Mouse (Mus musculus) R1 (cell line): ENCODE results near the gene Cradd.

ENCODE experiments used
- DNase-seq: peaks from one replicate; pipeline ENCODE4 v3.0.0-alpha.2; 2018; ENCODE audit warnings: low read depth, low spot score

Gene Cradd

DNA sequence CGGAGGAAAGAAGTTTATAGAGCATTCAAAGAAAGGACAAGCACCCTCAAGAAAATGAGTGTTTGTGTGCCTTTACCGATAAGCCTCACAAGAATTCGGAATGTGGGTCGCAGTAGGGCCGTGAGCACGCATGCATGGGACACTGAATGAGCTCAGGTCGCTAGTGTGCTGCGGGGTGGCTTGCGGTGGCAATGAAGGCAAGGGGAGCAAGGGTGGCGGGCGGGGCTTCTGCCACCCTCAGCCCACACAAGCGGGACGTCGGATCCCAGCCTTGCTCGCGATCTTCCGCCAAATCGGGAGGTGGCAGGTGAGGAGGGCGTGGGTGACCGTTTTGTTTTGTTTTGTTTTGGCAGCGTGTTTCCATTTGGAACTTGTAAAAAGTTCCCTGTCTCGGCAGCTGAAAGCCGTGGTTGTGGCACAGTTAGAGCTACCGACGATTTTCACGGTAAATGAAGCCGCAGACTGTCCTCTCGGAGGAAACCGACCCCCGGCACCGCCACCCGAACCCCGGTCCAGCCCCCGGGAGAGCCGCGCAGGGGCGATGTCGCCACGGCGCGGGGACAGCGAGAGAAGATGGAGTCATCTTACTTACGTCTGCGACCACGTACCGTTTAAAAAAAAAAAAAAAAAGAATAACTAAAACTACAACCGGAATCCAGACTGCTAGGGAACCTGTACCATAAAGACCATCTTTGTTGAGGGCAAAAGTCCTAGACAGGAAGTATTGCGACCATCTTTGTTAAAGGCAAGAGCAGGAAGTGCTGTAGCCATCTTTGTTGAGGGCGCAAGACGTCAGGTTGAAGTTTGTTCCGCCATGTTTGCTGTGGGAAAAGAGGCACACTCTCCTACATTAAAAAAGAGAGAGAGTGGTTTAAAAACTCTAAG lies at the start of gene Cradd:
Gene Cradd, minus strand, starts transcription at position 741 of the 885 bp plus-strand sequence.
- peak; percentile 96 for DNase-seq

DNA sequence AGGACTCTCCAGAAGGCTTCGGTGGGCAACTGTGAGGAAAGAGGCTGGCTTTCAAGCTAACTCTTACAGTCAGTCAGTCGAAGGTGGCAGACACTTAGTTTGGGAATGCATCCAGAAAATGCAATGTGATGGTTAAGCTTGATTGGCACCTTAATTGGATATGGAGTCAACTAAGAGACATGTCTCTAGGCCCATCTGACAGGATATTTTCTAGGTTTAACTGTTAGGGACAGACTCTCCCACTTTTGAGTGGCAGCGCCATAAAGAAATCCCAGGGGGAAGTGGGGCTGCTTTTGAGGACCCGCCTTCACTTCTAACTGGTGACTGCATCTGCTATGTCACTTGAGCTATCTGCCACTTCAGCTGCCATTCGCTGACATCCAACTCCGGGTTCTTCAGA lies 49.4 kb upstream of the Cradd start:
- no peak for DNase-seq

DNA sequence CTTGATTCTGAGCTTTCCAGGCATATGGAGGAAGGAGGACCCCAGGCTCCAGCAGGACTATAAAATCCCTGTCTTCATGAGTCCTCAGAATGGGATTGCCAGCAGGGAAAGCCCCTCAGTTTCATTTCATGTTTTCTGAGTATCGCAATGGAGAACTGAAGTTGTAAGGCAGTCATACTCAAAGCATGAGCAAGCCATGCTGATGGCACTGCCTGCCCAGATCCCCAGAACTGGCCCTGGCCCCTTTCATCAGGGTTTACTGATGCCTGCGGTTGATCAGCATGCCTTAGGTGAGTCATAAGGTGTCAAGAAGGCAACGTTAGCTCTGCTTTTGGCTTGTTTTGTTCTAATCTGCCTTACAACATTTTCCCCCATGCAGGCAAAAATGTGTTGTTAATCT lies 48.0 kb upstream of the Cradd start:
- no peak for DNase-seq

DNA sequence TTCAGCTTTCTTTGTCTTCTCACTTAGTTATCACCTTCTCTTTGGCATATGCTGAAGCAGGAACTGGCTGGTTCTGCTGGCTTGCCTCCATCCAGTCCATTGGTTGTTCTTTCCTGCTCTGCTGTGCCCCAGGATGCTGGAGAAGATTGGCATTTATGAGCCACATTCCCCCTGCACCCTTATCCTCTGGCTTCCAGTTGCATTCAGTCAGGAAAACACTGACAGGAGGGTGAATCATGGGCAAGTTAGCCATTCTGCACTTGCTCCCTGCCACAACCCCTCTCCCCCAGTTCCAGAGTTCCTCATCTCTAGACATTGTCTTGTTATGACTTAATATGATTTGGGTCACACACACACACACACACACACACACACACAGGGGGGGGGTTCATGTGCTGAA lies 45.3 kb upstream of the Cradd start:
- DNase-seq: no peak

DNA sequence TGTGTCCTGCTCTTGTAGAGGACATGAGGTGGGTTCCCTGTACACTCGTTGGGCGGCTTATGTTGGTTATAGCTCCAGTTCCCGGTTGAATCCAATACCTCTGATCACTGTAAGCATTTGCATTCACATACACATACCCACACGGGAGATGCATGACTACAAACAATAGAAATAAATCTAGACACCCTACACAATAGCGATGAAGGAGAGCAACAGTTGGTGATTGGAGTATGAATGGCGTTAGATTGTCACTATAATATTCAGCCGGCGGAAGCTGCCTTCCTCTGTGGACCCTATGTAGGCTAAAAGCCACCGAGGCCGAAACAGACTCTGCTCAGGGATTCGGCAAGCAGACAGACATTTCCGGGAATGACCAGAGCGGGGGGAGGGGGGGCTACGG lies 44.2 kb upstream of the Cradd start:
- DNase-seq: no peak

DNA sequence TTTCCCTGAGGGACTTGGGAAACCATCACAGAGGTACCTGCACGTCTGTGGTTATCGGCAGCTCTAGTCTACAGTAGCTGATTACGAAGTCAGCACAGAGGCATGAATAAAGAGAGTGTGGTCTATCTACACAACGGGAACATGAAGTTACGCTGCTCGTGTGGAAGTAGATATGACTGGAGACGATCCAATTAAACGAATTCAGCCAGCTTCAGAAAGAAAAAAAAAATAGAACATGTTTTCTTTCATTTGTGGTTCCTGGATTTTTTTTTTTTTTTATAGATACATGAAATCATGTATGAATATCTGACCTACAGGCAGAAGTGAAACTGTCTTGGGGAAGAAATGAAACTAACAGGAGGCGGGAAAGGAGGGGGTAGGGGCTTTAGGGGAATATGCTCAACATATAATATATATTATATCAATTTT lies 43.7 kb upstream of the Cradd start:
- DNase-seq: no peak

DNA sequence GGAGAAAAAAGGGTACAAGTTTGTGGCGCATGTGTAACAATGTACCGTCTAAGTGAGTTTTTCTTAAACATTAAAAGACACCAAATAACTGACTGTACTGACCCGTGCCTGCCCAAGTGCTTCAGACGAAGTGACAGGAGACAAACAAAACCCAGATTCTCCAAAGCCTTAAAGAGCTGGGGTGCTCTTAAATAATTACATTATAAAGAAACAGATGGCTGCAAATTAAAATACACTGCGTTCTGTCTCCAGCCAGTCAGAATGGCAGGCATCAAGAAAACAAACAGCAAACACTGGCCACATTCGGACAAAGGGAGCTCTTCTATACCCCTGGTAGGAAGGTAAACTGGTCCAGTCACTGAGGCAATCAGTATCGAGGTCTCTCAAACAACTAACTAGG lies 43.3 kb upstream of the Cradd start:
- no peak for DNase-seq

DNA sequence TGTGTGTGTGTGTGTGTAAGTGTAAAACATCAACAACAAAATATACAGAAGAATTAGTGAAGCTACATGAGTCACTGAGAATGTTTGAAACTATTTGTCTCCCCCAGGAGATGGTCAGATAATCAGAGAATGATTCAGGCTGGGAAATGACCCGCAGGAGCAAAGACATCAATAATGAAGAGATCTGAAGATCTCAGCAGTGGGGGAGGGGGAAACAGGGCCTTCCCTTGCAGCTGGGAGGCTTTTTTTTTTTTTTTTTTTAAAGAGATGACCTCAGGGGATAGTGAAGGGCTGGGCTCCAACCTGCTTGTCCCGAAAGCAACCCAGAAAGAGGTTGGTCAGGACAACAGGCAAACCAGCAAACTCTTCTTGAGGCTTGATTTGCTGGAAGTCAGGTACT lies 38.4 kb upstream of the Cradd start:
- DNase-seq: no peak

DNA sequence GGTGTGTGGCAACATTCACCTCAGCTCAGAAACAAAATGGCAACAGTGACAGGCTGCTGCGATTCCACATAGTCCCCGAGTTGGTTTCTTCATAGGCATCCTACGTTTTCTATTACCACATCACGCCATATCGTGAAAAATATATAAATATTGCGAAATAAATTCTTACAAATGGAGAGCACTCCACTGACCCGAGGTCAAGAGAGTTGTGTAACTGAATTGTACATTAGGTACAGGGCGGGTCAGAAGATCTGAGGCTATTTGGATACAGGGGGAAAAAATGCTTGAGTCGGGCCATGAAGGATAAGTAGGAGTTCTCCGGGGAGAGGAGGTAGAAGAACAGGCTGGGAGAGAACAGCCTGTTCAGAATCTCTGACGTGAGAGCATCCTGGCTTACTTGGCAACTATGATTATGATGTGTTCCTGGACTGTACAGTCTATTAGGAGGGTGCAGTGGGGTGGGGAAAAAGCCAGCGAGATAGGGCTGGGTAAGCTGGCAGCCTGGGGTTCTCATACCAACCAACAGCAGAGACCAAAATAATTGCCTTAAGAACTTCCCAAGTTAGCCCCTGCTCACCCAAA lies 37.4 kb upstream of the Cradd start:
- no peak for DNase-seq

DNA sequence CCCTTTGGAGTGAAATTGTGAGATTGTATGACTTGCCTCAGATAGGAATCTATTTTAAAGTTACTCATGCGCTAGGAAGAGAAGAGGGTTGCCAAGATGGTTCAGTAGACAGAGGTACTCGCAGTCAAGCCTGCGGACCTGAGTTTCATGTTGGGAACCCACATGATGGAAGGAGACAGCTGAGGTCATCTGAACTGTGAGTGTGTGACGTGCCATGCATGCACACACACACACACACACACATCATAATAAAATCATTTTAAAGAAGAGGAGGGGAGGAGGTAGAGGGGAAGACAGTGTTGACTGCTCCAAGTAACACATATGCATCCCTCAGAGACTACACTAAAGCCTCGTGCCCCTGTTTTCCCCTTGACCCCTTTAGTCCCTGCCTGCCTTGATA lies 36.1 kb upstream of the Cradd start:
- DNase-seq: no peak

DNA sequence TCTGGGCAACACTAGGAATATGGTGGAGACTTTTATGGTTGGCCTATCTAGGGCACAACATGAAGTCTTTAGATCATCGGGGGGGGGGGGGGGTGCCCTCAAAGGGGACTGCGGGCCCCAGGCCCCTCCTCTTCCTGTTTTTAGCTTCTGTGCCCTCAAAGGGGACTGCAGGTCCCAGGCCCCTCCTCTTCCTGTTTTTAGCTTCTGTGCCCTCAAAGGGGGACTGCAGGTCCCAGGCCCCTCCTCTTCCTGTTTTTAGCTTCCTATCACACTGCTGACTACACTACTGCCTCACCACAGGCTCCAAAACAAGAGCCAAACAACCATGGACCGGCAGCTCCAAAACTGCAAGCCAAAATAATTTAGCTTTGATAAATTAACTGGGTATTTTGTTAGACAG lies 33.8 kb upstream of the Cradd start:
- DNase-seq: peak; percentile 90

DNA sequence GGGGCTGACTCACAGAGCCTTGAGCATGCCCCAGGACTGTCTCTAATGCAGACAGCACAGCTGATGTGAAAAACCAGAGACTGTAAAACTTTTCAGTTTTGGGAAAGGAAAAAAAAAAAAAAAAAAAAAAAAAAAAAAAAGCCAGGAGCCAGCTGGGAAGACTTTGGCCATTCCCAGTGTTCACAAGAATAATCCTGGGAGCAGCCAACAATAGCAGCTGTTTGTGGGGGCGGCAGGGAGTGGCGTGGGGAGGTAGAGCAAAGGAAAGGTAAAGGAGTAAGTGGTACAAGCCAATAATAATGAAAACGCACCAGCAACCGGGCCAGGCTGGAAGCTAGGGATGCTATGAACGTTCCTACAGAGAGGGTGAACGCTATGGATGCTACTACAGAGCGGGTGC lies 32.8 kb upstream of the Cradd start:
- DNase-seq: no peak

DNA sequence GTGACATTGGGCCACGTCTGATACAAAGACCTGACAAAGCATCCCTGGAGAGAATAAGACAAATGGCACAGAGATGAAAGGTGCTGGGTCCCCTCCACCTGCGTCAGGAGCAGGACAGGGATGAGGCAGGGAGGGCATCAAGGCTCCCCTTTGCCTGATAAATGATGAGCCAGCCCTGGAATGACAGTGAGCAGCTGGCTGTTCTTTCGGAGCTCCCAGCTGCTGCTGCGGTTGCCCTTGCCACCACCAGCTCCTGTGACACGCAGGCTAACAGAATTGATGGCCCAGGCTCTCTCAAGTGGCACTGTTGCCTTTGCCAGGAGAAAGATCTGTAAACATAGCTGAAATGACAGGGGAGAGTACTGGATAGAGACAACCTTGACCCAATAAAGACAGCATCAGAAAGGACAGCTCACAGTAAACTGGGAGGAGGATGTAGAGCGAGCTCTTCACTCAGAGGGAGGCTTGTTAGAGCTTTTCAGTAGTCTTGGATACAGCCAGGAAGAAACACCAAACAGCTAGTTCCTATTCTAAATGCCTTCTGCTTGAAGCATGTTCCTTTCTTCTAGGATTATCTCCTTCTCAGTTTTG lies 31.8 kb upstream of the Cradd start:
- no peak for DNase-seq

DNA sequence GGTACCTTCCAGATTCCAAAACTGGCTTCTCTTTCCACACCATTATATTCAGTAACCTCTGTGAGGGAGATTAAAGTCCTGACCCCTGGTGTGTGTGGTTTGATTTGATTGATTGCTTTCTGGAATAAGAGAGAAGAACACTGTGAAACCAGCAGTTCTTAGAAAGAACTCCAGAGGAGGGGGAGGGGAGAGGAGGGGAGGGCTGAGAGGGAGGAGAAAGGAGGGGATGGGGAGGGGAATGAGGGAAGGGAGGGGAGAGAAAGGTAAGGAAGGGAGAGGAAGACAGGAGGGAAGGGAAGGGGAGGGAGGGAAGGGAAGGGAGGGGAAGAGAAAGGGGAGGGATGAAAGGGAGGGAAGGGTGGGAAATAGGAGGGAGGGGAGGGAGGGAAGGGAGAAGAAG lies 30.7 kb upstream of the Cradd start:
- DNase-seq: peak; percentile 91

DNA sequence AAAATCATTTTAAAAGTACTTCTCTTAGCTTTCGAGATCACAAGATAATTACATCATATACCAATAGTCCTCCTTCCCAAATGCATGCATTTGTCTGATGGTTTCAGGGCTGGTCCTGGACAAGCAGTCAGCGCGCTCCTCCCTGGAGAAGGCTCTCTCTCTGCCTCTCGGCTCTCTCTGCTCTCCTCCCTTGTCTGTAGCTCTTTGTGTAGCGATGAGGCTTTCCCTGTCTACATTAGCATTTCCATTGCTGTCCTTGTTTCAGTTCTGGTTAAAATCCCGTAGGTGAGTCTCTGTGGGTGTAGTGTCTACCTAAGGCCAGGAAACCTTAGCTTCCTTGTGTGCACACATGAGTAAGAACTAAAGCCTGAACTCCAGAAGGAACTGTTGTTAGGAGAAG lies 30.1 kb upstream of the Cradd start:
- DNase-seq: peak; percentile 92

DNA sequence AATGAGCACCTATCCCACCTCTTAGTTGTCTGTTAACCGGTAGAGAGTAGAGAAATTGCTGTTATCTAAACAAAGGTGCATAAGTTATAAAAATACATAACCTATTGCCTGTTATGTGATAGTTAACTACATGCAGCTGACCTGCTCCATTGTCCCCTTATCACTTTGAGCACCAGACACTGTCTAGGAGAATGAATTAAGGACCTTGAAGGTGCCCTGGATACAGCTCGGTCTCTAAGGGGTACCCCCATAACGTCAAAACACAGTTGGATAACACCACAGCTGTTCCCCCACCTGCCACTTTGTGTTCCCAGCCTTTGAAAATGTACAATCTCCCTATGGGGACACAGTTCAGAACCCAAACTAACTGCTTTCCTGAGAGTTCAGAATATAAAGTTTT lies 24.5 kb upstream of the Cradd start:
- no peak for DNase-seq

DNA sequence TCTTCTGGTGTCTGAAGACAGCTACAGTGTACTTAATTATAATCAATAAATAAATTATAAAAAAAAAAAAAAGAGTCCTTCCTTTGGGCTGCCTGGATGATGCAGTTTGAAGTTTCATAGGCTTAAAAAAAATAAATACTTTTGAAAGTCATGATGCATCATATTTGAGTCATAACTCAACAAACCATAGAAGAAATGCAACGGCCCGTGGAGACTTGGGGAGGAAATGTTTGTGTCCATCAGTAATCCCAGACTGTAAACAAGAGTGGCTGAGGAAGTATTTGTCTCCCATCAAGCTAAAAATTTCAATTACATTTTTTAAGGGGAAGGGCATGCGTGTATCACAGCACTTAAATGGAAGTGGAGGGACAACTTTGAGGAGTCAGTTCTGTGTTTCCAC lies 23.8 kb upstream of the Cradd start:
- DNase-seq: no peak

DNA sequence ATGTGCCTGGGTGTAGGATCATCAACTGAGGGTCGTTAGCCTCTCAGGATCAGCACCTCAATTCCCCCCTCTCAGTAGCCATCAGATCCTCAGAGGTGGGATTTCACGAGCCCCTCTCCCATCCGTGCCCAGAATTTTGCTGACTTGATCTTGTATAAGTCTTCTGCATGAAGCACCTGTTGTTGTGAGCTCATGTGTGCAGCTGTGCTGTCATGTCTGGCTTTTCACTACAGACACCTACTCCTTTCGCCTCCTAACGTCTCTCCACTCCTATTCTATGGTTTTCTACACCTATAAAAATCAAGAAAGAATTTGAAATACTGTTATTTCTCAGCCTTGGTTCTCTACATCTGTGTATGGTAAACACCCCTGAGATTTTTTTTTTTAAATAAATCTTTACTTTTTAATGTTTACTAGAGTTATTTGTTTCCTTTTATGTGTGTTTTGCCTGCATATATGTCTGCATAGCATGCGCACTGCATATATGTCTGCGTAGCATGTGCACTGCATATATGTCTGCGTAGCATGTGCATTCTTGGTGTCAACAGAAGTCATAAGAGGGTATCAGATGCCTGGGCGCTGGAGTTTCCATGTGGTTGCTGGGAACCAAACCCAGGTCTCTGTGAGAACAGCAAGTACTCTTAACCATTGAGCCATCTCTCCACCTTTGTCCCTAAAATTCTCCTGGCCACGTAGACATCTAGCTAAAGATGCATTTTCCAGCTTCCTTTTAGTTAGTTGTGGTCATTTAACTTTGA lies 19.1 kb upstream of the Cradd start:
- no peak for DNase-seq

DNA sequence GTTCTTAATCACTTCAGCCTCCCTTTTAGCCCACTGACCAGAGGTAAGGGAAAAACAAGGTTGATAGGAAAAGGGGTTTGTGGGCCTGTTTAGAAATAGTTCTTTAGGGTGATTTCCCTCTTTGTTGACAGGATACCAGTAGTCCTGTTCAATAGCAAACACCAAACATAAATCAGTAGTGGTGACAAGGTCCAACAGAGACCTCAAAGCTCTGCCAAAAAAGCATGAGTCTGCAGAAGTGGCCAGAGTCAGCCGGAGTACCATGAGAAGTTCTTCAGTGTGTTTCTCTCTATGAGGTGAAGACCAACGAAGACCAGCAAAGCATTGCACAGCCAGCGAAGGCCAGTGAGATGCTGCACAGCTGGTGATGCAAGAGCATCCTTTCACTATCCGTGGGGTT lies 16.7 kb upstream of the Cradd start:
- DNase-seq: no peak

DNA sequence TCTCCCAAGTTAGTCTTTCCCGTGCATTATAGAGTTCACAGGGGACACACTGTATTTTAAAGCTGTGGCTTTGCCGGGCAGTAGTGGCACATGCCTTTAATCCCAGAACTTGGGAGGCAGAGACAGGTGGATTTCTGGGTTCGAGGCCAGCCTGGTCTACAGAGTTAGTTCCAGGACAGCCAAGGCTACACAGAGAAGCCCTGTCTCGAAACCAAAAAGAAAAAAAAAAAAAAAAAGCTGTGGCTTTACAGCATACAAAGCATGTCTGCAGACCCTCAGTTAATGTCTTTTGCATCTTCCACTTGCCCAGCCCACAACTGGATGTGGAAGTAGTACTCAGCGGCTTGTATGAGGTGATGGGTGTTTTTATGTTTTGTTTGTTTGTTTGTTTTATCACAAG lies 13.7 kb upstream of the Cradd start:
- DNase-seq: no peak

DNA sequence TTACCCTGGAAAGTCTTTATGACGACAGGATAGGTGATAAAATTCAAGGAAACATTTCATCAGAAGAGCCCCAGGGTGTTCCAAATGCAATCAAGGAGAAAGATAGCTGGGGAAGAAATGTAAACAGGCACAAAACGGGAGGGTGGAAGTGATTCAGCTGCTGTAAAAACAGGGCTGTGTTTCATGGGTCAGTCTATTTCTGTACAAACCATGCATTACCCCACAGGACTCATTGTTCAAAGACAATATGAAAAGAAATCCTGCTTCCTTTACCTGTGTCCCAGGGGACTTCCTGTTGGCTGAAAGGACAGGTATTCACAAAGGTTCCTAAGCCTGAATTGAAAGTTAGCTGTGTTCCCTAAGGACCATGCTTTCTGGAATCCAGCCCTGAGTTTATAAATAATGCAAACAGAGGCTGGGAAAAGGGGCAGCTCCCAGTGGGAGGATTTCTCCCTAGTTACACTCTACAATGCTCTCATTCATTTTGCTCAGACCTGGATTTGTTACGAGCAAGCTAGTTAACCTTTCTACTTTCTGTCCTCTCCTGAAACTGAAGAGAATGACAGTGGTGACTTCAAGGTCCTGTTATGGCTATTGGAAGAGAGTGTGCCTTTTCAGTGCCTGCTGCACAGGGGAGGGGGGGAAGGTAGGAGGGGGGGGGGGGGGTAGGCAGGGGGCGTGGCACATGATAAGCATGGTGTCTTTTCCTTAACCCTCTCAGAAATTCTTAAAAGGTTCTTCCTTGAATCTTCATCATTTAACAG lies 13.0 kb upstream of the Cradd start:
- no peak for DNase-seq

DNA sequence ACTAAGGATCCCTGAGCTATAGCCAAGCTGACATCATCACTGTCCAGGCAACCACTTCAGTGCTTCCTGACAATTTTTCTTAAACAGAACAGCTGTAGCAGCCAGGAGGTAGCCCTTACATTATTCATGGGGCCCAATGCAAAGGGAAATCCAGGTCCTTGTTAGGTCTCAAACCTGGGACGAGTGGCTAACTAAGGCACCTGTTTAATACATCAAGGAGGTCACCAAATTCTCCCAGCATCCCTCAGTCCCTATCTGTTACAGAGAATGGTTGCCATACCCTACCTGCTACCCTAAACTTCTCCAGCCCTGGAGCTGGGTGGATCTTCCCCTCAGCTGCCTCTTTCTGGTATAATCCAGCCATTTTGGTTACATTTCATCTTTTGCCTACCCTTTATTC lies 10.9 kb upstream of the Cradd start:
- no peak for DNase-seq
